Mouse (Mus musculus) spleen, postnatal 4 days (tissue): Measurements from ENCODE around the gene Hist1h2ae.
A peak's percentile ranks its signal among the peaks of the same experiment; 100 is the strongest.
"Not testable (repeated sequence)": the region's sequence is repeated elsewhere in the genome, so short reads cannot be mapped to it uniquely, and the experiment has no call there.

Source experiments
- DNase-seq, 2 experiments: peaks; one replicate each; pipeline ENCODE4 v3.0.0; 2022; ENCODE audit warnings: low spot score in 2 of 2

The Hist1h2ae gene

GRCm38 (mm10) chr13:23541497-23541896 is 29.5 kb downstream of the Hist1h2ae start:
- DNase-seq: no peak

GRCm38 (mm10) chr13:23539821-23540220 is 31.2 kb downstream of the Hist1h2ae start:
- DNase-seq: not testable (repeated sequence)

- no peak for DNase-seq
Observed at GRCm38 (mm10) chr13:23538249-23538648, 32.8 kb downstream of the Hist1h2ae start.

DNA sequence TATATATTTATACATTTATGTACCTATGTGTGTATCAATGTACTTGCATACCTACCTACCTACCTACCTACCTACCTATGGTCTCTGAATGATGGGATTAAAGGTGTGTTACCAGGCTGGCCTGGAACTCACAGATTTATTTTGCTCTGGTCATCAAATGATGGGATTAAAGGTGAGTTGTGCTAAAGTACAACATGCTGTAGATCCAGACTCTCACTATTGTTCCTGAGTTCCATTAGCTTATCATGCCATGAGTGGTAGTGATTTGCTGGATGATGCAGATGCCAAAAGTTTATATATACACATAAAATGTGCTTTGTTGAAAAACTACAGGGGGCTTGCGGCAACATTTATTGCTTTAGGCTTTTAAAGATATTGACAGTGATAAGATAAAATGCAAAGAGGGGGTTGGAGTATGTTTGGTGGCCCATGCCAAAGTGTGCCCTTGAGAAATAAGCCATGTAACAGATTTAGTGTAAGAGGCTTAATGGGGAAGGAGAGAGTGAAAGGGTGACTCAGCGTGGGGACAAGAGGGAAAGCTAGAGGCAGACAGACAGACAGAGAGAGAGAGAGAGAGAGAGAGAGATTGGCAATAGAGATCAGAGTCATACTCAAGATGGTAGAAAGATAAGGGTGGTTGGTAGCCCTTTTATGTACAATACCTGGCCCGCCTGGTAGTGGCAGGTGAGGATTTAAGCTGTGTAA is 33.9 kb downstream of the Hist1h2ae start:
- no peak for DNase-seq

- DNase-seq: peak in 1 of 2 experiments; percentile 17
Observed at GRCm38 (mm10) chr13:23536076-23536822, 34.8 kb downstream of the Hist1h2ae start.

DNA sequence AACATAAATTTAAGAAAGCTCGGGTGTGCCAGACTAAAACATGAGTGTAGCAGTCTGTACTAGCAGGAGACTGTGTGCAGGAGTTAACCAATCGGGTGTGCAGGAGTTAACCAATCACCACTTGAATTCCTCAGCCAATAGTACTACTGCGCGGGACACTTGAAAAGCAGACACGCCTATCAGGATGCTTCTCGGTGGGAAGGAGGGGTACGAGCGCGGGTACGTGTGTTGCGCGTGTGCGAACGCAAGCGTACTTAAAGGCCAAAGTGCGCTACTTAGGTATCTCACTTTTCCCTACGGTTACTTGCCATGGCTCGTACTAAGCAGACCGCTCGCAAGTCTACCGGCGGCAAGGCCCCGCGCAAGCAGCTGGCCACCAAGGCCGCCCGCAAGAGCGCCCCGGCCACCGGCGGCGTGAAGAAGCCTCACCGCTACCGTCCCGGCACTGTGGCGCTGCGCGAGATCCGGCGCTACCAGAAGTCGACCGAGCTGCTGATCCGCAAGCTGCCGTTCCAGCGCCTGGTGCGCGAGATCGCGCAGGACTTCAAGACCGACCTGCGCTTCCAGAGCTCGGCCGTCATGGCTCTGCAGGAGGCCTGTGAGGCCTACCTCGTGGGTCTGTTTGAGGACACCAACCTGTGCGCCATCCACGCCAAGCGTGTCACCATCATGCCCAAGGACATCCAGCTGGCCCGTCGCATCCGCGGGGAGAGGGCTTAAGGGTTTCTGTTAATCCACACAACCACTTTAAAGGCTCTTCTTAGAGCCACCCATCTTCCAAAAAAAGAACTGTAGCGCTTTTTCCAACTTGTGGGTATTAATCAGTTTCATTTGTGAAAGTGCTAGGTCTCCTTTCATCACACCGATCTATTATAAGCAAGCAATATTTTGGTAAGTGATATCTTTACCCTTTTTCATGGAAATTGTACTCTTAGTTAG is 35.6 kb downstream of the Hist1h2ae start, which contains the start of gene Hist1h3g:
Gene Hist1h3g, plus strand, starts transcription at position 286 of the 939 bp plus-strand sequence.
- DNase-seq: peak; percentile 89 to 93

DNA sequence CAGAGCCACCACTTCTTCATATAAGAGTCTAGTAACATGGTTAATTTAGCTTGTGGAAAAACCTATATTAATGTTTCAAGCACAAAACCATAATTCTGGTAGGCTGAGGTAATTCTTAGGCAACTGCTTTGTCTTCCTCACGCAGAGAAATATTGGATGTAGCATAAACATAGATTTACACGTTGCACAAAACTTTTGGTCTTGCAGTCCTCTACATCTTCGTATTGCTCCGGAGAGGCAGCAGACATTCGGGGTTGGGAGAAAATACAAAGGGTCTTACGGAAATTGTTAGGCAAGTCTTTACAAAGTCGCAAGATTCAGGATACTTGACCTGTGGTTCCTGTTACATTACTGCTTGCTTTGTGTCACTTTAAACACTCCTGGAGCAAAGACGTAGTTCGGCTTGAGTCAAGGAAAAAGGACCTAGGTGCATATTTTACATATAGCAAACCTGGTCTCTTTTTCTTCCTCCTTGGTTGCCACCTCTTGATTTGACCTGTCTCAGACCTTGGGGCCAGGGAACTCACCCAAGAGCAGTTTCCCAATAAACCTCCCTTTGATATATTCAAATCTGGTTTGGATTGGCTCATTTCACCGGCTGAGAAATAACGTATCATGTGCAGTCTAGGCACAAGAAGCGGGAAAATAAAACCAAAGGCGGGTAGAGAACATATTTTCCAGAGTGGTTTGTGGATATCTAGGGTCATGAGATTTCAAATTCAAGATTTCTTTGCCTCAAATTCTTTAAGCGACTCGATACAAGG is 36.5 kb downstream of the Hist1h2ae start:
- DNase-seq: peak; percentile 57 to 76

DNA sequence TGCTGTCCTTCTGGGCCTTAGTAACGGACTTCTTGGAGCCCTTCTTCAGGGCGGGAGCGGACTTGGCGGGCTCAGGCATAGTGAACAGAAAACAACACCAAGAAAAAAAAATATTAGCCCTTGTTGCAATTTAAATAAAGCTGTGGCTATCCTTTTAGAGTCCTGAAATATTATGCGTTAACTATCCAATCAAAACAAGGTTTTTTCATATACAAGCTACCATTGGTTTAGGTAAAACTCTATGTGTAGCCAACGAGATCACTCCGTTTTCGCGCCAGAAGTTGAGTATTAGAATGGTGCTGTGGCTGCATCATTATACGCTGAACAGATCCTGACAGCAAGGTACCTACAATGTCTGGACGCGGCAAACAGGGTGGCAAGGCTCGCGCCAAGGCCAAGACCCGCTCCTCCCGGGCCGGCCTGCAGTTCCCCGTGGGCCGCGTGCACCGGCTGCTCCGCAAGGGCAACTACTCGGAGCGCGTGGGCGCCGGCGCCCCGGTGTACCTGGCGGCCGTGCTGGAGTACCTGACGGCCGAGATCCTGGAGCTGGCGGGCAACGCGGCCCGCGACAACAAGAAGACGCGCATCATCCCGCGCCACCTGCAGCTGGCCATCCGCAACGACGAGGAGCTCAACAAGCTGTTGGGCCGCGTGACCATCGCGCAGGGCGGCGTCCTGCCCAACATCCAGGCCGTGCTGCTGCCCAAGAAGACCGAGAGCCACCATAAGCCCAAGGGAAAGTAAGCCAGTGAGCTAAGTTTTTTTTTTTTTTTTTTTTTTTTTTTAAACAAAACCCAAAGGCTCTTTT is 37.3 kb downstream of the Hist1h2ae start, which contains the start of gene Hist1h2af:
Gene Hist1h2af, plus strand, starts transcription at position 347 of the 808 bp plus-strand sequence.
- DNase-seq: peak; percentile 83 to 88

- DNase-seq: peak; percentile 51 to 71
Observed at GRCm38 (mm10) chr13:23532262-23533075, 38.6 kb downstream of the Hist1h2ae start.

DNA sequence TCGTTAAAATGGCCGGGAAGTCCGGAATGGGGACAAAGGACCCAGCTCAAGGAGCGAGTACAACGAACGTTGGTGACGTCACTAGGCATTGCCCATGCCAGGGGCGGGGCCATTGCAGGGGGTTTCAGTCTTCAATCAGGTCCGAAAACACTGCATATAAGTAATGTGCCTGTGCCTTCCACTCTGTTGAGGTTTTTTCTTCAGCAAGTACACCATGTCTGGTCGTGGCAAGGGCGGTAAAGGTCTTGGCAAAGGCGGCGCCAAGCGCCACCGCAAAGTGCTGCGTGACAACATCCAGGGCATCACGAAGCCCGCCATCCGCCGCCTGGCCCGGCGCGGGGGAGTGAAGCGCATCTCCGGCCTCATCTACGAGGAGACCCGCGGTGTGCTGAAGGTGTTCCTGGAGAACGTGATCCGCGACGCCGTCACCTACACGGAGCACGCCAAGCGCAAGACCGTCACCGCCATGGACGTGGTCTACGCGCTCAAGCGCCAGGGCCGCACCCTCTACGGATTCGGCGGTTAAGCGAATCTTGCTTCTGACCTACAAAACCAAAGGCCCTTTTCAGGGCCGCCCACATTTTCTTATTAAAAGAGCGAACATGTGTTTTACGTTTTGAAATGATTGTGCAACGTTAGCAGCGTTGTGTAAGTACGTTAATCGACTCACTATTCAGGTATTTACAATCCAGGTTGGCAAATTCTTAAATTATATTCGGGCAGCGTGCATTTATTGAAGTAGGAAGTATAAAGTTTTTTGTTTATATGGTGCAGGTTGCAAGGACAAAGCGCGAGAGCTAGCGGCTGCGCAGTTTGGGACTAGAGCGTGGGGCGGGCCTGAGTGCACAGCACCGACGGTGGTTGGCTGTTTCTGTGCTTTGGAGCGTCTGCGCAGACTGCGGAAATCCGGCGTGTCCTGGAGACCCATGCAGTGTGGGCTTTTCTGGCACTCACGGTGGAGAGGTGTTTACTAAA is 39.8 kb downstream of the Hist1h2ae start, which contains the start of gene Hist1h4h:
Gene Hist1h4h, plus strand, starts transcription at position 150 of the 975 bp plus-strand sequence.
- DNase-seq: peak; percentile 97

GRCm38 (mm10) chr13:23530181-23530900 is 40.7 kb downstream of the Hist1h2ae start:
- DNase-seq: peak; percentile 72 to 84

DNA sequence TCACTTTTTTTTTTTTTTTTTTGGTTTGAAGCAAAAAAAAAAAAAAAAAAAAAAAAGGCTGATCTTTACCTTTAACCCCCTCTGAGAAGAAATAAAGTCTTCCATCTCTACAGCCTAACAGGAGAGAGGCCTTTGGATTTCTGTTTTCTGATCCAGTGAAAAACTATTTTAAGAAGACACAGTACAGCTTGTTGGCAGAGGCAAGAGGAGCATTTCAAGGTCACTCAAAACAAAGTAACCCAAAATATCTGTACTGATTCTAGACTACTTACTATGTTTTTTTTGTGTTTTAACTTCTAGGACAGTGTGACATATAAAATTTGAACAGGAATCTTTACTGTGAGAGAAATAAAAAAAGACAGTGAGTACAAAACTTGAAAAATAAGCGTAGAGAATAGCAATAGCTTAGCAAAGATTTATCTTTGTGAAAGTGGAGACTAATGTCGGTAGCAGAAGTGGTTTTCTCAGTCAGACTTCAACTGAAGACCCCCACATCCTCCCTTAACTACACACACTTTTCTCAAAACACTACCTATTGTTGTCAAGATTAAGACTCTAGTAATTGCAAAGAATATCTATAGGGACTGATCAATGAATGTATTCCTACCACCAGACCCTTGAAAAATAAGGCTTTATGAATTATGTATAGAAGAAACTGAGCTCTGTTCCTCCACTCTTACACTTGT is 41.4 kb downstream of the Hist1h2ae start:
- DNase-seq: no peak

- DNase-seq: no peak
Observed at GRCm38 (mm10) chr13:23529005-23529404, 42.0 kb downstream of the Hist1h2ae start.

GRCm38 (mm10) chr13:23526312-23526711 is 44.7 kb downstream of the Hist1h2ae start:
- DNase-seq: peak; percentile 91 to 95

GRCm38 (mm10) chr13:23525901-23526300 is 45.1 kb downstream of the Hist1h2ae start:
- peak in 1 of 2 experiments; percentile 62 for DNase-seq

GRCm38 (mm10) chr13:23524654-23525053 is 46.4 kb downstream of the Hist1h2ae start:
- peak; percentile 77 to 92 for DNase-seq

DNA sequence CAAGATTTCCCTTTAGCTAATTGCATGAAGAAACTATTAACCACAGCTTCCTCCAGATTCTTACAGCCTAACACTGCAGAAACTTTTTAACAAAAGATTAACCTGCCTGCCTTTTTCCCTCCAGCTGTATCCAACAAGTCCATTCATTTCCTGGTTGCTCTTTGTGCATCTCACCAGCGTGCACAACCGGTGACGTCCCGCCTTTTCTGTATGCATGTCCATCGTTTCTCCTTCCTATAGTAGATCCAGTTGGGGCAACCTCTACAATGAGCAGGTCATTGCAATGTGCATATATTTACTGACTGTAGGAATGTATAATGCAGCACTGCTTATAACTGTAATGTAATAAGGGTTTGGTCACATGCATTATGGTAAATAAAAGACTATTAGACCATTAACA is 47.0 kb downstream of the Hist1h2ae start:
- DNase-seq: no peak
